Mouse (Mus musculus) cortical plate, adult 2 months (tissue): ENCODE data around the gene Gm39566. TPM values are rescaled to one million over a fixed set of nuclear protein-coding genes. Genes with fewer than 3 reads are reported as not detected.
A peak's percentile ranks its signal among the peaks of the same experiment; 100 is the strongest.

Experiments used
- H3K27ac ChIP-seq: fragments of 200-500 bp; 2 replicates; pipeline ENCODE4 v1.5.1; 2012; ENCODE audit warnings: low read length, control low read depth, inconsistent platforms; ENCODE audit not compliant: insufficient read depth
- H3K4me1 ChIP-seq: fragments of 200-500 bp; 2 replicates; pipeline ENCODE4 v1.6.1; 2011; ENCODE audit warnings: low read length; ENCODE audit not compliant: control insufficient read depth, insufficient read depth
- H3K4me3 ChIP-seq: fragments of 200-500 bp; 2 replicates; pipeline ENCODE4 v1.5.1; 2011; ENCODE audit warnings: mild to moderate bottlenecking, low read length, control low read depth; ENCODE audit not compliant: insufficient read depth
- CTCF ChIP-seq: fragments of 200-500 bp; IDR thresholded peaks from 2 replicates; pipeline ENCODE4 v1.5.1; 2011; ENCODE audit warnings: mild to moderate bottlenecking, control low read depth, low read length; ENCODE audit not compliant: insufficient read depth; ENCODE audit errors: extremely low read depth
- POLR2A ChIP-seq: fragments of 200-500 bp; IDR thresholded peaks from 2 replicates; pipeline ENCODE4 v1.6.1; 2011; ENCODE audit warnings: mild to moderate bottlenecking, low read length, control low read depth; ENCODE audit not compliant: insufficient read depth; ENCODE audit errors: extremely low read depth
- polyA plus RNA-seq: library from polyadenylated mRNA; depleted of rRNA; stranded (reverse); fragments of >200 nt; gene quantifications from 2 replicates; pipeline ENCODE4 v1.2.3, GENCODE M21; 2012

The Gm39566 gene
- polyA plus RNA-seq, 1 experiment, result not detected

DNA sequence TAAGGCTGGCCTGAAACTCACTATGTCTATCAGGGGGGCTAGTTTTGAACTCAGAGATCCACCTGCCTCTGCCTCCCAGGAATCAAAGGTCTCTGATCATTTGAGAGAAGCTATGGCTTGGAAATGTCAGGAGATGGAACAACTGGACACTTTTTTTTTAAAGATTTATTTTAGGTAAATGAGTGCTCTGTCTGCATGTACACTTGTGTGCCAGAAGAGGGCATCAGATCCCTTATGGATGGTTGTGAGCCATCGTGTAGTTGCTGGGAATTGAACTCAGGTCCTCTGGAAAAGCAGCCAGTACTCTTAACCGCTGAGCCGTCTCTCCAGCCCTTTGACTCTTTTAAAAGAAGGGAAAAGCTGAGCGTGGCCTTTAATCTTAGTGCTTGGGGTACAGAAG lies 8.7 kb downstream of the Gm39566 start:
- Histone ChIP-seq H3K27ac (no peak overlapping the region), H3K4me1 (peaks cover 1% of the 10 kb centered on the region; the same call in 1 of the 2 replicates), H3K4me3 (no peak overlapping the region)
- no peak for TF ChIP-seq POLR2A
- no peak for TF ChIP-seq CTCF

DNA sequence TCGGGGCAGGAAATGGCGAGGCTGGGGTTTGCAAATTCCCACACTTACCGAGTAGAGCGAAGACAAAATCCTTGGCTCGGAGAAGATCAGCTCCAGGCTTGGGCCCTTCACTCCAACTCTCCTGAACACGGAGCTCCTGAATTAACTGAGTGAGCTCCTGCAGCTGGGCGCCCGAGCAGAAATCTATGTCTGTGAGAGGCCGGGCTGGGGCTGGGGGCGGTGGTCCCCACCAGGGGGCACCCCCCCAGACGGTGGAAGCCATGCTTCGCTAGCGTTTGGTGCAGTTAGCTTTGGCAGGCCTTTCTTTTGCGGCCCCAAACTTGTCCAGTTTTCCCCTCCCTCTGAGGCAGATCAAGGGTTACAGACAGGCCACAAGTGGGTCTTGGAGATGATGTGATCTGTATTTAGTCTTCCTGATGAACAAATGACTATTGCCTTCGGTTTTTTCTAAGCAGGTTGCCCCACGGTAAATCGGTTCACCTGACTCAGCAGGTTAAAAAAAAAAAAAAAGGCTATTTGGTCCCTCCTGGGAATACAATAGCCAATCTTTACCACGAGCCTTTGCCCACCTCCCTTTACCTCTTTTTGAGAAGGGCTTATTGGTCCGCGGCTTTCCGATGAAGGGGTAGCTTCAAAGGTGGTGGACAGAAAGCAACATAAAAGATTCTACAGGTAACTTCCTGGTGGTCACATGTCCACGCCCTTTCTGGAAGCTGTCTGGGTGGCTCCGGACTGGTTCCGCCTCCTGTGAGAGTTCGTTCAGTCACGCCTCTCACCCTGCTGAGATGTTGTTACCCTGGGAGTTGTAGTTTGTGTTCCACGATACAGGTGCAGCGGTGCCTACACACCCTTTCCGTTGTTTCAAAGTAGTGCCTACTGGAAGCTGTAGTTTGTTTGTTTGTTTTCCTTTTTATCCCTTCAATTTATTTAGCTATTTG lies 9.9 kb downstream of the Gm39566 start, which contains the start of gene Tmem102:
Gene Tmem102, minus strand, starts transcription at position 653 of the 938 bp plus-strand sequence.
- TF ChIP-seq POLR2A, result no peak
- TF ChIP-seq CTCF, result no peak
- no peak within 1 kb of the TSS for H3K27ac ChIP-seq
- no peak within 1 kb of the TSS for H3K4me3 ChIP-seq
- peaks cover 1% of the 10 kb centered on the region; the same call in 1 of the 2 replicates for H3K4me1 ChIP-seq

DNA sequence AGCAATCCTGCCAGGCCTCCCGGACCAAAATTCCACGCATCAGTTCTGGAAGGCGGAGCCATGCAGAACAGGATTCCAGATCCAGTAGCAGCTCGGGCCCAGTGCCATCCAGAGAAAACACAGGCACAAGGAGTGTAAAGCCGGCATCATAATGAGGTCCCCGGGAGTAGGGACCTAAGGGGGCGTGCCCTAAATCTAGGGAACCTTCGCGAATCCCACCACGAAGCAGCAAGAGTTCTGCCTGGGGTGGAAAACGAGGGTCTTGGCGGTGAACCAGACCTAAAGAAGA lies 10.5 kb downstream of the Gm39566 start:
- peaks cover 1% of the 10 kb centered on the region; the same call in 1 of the 2 replicates for H3K4me1 ChIP-seq
- no peak overlapping the region for H3K4me3 ChIP-seq
- no peak overlapping the region for H3K27ac ChIP-seq
- TF ChIP-seq POLR2A, result no peak
- TF ChIP-seq CTCF, result no peak

DNA sequence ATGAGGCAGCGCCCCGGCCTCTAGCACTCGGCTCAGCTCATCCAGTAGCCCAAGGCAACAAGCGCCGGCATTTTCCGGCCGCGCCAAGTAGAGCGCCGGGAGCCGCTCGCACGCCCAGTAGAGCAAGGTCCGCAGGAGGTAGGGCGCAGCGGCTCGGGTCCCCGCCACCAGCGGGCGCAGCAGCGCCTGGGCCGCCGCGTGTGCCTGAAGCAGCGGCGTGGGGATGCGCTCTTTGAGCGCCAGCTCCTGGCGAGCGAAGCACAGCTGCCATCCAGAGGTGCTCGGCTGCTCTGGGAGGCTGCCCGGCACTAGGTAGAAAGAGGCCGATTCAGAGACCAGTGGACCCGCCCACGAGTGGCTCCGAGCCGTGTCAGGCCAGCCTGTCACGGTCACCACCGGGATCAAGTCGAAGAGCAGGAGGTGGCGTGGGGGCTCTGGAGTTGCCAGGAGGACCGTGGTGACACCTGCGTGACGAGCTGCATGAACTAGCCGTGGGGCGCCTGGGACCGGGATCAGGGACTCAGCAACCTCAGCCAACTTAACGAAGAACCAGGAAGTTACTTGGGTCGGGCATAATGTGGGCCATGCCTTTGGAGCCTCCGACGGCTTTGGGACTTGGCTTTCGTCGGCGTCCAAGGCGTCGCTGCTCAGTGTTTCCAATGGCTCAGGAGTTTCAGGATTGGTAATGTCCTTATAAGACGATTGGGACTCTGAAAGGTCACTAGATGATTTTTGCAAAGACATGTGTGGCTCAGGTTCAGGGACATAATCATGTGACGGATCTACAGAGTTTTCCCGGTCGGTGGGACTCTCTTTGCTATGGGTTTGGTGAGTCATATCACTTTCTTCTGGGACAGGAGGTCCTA lies 11.1 kb downstream of the Gm39566 start:
- H3K4me1 ChIP-seq, result peaks cover 1% of the 10 kb centered on the region; the same call in 1 of the 2 replicates
- TF ChIP-seq POLR2A (no peak), CTCF (no peak; the same call in 1 of the 2 replicates)
- H3K27ac ChIP-seq, result no peak overlapping the region

DNA sequence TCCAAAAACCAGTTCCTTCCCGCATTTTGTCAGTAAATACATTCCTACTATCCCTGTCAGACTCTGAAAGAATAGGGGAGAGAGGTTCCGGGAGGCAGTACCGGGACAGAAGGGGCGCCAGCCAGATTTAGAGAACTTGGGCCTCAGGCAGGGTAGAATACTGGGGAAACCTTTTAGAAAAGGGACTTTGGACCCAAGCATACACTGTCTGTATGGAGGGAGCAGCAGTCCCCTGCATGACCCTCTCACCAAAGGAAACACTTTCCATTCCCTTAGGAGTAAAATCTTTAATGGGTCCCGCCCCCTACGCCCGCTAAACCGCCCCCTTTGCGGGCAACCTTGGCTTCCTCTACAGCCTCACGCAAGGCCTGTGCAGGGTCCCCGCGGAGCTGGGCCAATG lies 11.8 kb downstream of the Gm39566 start:
- Histone ChIP-seq H3K4me3 (peak overlapping the region; percentile 78; the same call in 1 of the 2 replicates), H3K4me1 (peaks cover 1% of the 10 kb centered on the region; the same call in 1 of the 2 replicates), H3K27ac (no peak overlapping the region)
- no peak for TF ChIP-seq POLR2A

More for the DNA sequence above, 11.1 kb downstream of the Gm39566 start:
- H3K4me3 ChIP-seq, result peak overlapping the region; percentile 78

DNA sequence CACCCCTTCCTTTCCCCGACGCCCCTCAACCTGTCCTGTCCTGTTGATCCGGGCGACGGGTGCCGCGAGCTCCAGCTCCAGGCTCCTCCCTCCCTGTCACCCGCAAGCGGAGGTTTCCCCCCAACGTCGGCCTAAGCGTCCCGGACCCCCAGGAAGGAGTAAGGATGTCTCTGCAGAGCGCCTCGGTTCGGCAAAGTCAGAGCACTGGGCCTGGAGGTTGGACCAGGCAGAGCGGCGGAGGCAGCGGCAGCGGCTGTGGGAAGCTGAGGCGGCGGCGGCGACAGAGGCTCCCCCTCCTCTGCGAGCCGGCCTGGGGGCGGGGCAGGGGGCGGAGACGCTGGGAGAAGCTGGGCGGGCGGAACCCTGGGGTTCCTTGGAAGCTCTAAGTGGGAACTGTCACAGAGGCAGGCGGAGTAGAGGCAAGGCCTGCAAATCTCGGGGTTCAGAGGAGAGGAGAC lies 12.4 kb downstream of the Gm39566 start:
- peak overlapping the region; percentile 72 for H3K27ac ChIP-seq
- peaks cover 1% of the 10 kb centered on the region; the same call in 1 of the 2 replicates for H3K4me1 ChIP-seq
- H3K4me3 ChIP-seq, result peak overlapping the region; percentile 78

DNA sequence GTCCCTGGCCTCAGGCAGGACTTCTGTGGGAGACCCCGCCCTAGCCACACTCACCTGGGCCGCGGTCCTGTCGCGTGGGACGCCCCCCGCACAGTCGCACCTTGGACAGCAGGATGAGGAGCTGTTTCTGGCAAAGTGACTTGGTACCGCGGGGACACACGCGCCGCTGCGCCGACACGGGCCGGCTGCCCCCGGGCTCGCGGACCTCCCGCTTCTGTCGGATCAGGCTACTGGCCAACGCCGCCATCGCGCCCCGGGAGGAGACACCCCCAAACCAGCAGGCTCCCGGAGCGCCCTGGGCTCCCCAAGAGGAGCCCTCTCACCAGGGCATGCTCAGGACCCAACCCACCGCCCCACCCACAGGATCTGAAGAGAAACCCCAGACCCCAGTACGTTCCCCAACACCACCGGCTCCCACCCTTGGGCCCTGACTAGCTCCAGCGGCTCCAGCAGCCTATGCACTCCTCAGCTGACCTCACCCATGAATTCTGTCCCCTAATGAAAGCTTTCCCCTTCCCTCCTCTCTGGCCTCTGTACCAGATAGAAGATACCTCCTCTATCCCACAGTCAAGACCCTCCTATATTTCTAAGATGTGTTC lies 13.6 kb downstream of the Gm39566 start, which contains the start of gene Fgf11:
Gene Fgf11, minus strand, starts transcription at position 479 of the 599 bp plus-strand sequence.
- H3K27ac ChIP-seq, result peak within 1 kb of the TSS; percentile 72
- H3K4me1 ChIP-seq, result peaks cover 1% of the 10 kb centered on the region; the same call in 1 of the 2 replicates
- TF ChIP-seq CTCF, result no peak
- no peak for TF ChIP-seq POLR2A
- peak within 1 kb of the TSS; percentile 78 for H3K4me3 ChIP-seq

More for the DNA sequence above, 12.4 kb downstream of the Gm39566 start:
- no peak for TF ChIP-seq POLR2A
- TF ChIP-seq CTCF, result no peak

DNA sequence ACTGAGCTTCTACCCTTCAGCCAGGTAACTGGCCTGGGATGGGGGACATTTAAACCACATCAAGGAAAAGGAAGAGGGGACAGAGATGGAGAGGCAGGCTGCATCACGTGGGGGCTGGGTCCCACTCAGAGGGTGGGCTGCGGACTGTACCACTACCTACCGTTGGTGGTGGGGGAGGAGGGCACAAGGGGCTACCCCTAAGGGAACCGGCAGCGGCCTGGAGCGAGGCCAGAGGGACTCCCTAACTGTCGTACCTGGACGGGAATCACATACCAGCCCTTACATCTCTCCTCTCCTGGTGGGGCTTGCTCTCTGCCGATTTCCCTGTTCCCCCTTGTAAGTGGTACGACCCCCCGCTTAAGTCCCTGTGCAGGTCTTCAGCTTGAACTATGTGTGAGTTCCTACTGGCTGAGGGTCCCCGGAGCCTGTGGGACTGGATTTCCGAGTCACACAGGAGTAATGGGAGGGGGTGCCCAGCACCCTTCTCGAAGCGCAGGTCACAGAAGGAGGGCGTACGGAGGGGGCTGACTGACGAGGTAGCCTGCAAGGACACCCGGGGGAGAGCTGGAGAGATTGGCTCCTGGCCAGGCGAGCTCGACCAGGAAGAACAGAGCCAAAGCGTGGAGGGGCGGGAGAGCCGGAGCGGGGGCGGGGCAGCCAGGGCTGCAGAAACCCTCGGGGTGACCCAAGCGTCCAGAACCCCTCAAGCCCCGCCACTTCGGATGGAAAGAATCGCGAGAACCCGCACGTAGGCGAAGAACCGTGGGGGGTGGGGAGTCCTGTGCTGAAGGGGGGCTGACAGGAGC lies 14.5 kb downstream of the Gm39566 start:
- TF ChIP-seq CTCF (no peak), POLR2A (no peak; the same call in 1 of the 2 replicates)
- H3K4me3 ChIP-seq, result peak overlapping the region; percentile 78
- 0 out of 2 replicates have a peak overlapping the region, but pooled peaks have one; percentile 41 for H3K27ac ChIP-seq
- peaks cover 1% of the 10 kb centered on the region; the same call in 1 of the 2 replicates for H3K4me1 ChIP-seq

DNA sequence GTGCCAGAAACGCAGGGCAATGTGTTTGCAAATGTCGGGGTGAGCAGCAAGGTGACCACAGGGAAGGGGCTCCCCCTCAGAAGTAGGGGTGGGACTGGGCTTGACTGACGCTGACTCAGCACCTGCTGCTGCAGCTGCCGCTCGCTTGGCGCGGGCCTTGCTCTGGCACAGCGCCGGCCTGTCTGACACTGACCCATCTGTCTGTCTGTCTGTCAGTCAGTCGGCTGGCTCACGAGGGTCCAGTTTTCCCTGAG lies 15.0 kb downstream of the Gm39566 start:
- no peak for TF ChIP-seq POLR2A
- TF ChIP-seq CTCF, result no peak
- H3K27ac ChIP-seq, result 0 out of 2 replicates have a peak overlapping the region, but pooled peaks have one; percentile 41
- peaks cover 1% of the 10 kb centered on the region; the same call in 1 of the 2 replicates for H3K4me1 ChIP-seq
- H3K4me3 ChIP-seq, result peak overlapping the region; percentile 78; the same call in 1 of the 2 replicates
